Mouse (Mus musculus) telencephalon, adult 2 months (tissue): ENCODE results near the gene Gm9821.

Experiments
- DNase-seq: peaks from one replicate; pipeline ENCODE4 v3.0.0-alpha.2; 2011; ENCODE audit warnings: low read depth, low spot score

Gene Gm9821

GRCm38 (mm10) chr2:91948792-91949241 lies 3.3 kb downstream of the Gm9821 start:
- no peak for DNase-seq

GRCm38 (mm10) chr2:91949411-91950274 lies 4.1 kb downstream of the Gm9821 start:
- DNase-seq = no peak

- no peak for DNase-seq
These were observed 5.0 kb downstream of the Gm9821 start for GRCm38 (mm10) chr2:91950275-91951085.

- no peak for DNase-seq
These were observed 8.3 kb downstream of the Gm9821 start for GRCm38 (mm10) chr2:91953825-91954224.

GRCm38 (mm10) chr2:91955121-91955591 lies 9.7 kb downstream of the Gm9821 start:
- DNase-seq = no peak

GRCm38 (mm10) chr2:91955875-91956274 lies 10.4 kb downstream of the Gm9821 start:
- no peak for DNase-seq

- peak; percentile 94 for DNase-seq
These were observed 11.6 kb downstream of the Gm9821 start for GRCm38 (mm10) chr2:91957096-91957495.

- no peak for DNase-seq
These were observed 12.5 kb downstream of the Gm9821 start for GRCm38 (mm10) chr2:91958049-91958448.

GRCm38 (mm10) chr2:91958701-91959457 lies 13.4 kb downstream of the Gm9821 start:
- DNase-seq = no peak

GRCm38 (mm10) chr2:91959544-91960410 lies 14.3 kb downstream of the Gm9821 start:
- DNase-seq = no peak

- no peak for DNase-seq
These were observed 15.0 kb downstream of the Gm9821 start for GRCm38 (mm10) chr2:91960459-91960858.

- DNase-seq = no peak
These were observed 16.6 kb downstream of the Gm9821 start for GRCm38 (mm10) chr2:91961901-91962761.

- no peak for DNase-seq
These were observed 17.4 kb downstream of the Gm9821 start for GRCm38 (mm10) chr2:91962864-91963401.

- DNase-seq = no peak
These were observed 18.0 kb downstream of the Gm9821 start for GRCm38 (mm10) chr2:91963443-91963932.

GRCm38 (mm10) chr2:91964610-91965204 lies 19.2 kb downstream of the Gm9821 start:
- no peak for DNase-seq

- no peak for DNase-seq
These were observed 19.9 kb downstream of the Gm9821 start for GRCm38 (mm10) chr2:91965417-91965816.

GRCm38 (mm10) chr2:91966367-91966766 lies 20.9 kb downstream of the Gm9821 start:
- no peak for DNase-seq

- no peak for DNase-seq
These were observed 22.5 kb downstream of the Gm9821 start for GRCm38 (mm10) chr2:91967962-91968361.
